Mouse (Mus musculus) liver, embryonic 12.5 days (tissue): Measurements from ENCODE around the gene Cel. TPM values are rescaled to one million over a fixed set of nuclear protein-coding genes. Genes with fewer than 3 reads are reported as not detected.
A peak's percentile ranks its signal among the peaks of the same experiment; 100 is the strongest.

ENCODE experiments used
- ATAC-seq: fragments of 200-750 bp; cut with Nextera tagmentation; 2 replicates; pipeline ENCODE4 v1.8.0; 2017; ENCODE audit warnings: moderate number of reproducible peaks, mild to moderate bottlenecking, moderate library complexity
- H3K27ac ChIP-seq: fragments of 300-500 bp; sonication (generic); 2 replicates; pipeline ENCODE4 v1.5.1; 2016; ENCODE audit warnings: mild to moderate bottlenecking
- H3K27me3 ChIP-seq: fragments of 300-500 bp; sonication (generic); replicated peaks from 2 replicates; pipeline ENCODE4 v1.6.1; 2016; ENCODE audit warnings: mild to moderate bottlenecking, moderate library complexity
- H3K36me3 ChIP-seq: fragments of 300-500 bp; sonication (generic); 2 replicates; pipeline ENCODE4 v1.6.1; 2016; ENCODE audit warnings: mild to moderate bottlenecking, moderate library complexity
- H3K4me1 ChIP-seq: fragments of 300-500 bp; sonication (generic); 2 replicates; pipeline ENCODE4 v1.6.1; 2016
- H3K4me2 ChIP-seq: fragments of 300-500 bp; sonication (generic); 2 replicates; pipeline ENCODE4 v1.6.1; 2016; ENCODE audit warnings: mild to moderate bottlenecking, moderate library complexity
- H3K4me3 ChIP-seq: fragments of 300-500 bp; sonication (generic); 2 replicates; pipeline ENCODE4 v1.5.1; 2016; ENCODE audit warnings: mild to moderate bottlenecking, moderate library complexity
- H3K9ac ChIP-seq: fragments of 300-500 bp; sonication (generic); 2 replicates; pipeline ENCODE4 v1.6.1; 2016; ENCODE audit warnings: mild to moderate bottlenecking, moderate library complexity
- H3K9me3 ChIP-seq: fragments of 300-500 bp; sonication (generic); replicated peaks from 2 replicates; pipeline ENCODE4 v1.6.1; 2016; ENCODE audit warnings: mild to moderate bottlenecking, moderate library complexity
- WGBS: fragments of 180-500 bp; shearing (Covaris S2); methylation state at CpG from one replicate; pipeline ENCODE4 v1.1.7; 2016; ENCODE audit not compliant: insufficient replicate concordance; 5-methylcytosine and 5-hydroxymethylcytosine counted together
- polyA plus RNA-seq: library from polyadenylated mRNA; unstranded; fragments of >200 nt; fragmentation: Nextera tagmentation; extraction: Ambion mirVana; gene quantifications from 2 replicates; pipeline ENCODE4 v1.2.1, GENCODE M21; 2016

Cel gene
- polyA plus RNA-seq, 1 experiment from 2014 or later, result not detected

- Histone ChIP-seq H3K9ac (no peak overlapping the region), H3K4me1 (peaks cover 31% of the 10 kb centered on the region)
Observed at GRCm38 (mm10) chr2:28535263-28535540, 28.0 kb downstream of the Cel start.

GRCm38 (mm10) chr2:28534436-28535262, 28.6 kb downstream of the Cel start:
- no peaks in the 10 kb centered on the region for H3K36me3 ChIP-seq
- peak overlapping the region; percentile 43 for H3K27ac ChIP-seq
- WGBS, result 53% methylated on average over 11 of the region's 11 CpGs
- H3K4me2 ChIP-seq, result peak overlapping the region; percentile 72
- H3K9me3 ChIP-seq, result no peaks in the 10 kb centered on the region
- H3K27me3 ChIP-seq, result peaks cover 27% of the 10 kb centered on the region
- H3K4me1 ChIP-seq, result peaks cover 25% of the 10 kb centered on the region
- no peak for ATAC-seq
- H3K9ac ChIP-seq, result no peak overlapping the region; the same call in 1 of the 2 replicates
- 0 out of 2 replicates have a peak overlapping the region, but pooled peaks have one; percentile 62 for H3K4me3 ChIP-seq

More at GRCm38 (mm10) chr2:28535263-28535540, 28.0 kb downstream of the Cel start:
- Histone ChIP-seq H3K27me3 (peaks cover 27% of the 10 kb centered on the region), H3K36me3 (no peaks in the 10 kb centered on the region), H3K27ac (peak overlapping the region; percentile 16; the same call in 1 of the 2 replicates), H3K4me3 (no peak overlapping the region), H3K4me2 (0 out of 2 replicates have a peak overlapping the region, but pooled peaks have one; percentile 2), H3K9me3 (no peaks in the 10 kb centered on the region)
- 54% methylated on average over 4 of the region's 4 CpGs for WGBS
- ATAC-seq, result no peak

- WGBS, result 61% methylated on average over 7 of the region's 7 CpGs
- Histone ChIP-seq H3K9ac (no peak overlapping the region; the same call in 1 of the 2 replicates), H3K4me2 (peak overlapping the region; percentile 72), H3K4me3 (peak overlapping the region; percentile 62), H3K27me3 (peaks cover 27% of the 10 kb centered on the region), H3K36me3 (no peaks in the 10 kb centered on the region), H3K9me3 (no peaks in the 10 kb centered on the region), H3K4me1 (peaks cover 20% of the 10 kb centered on the region), H3K27ac (peak overlapping the region; percentile 43; the same call in 1 of the 2 replicates)
- ATAC-seq, result no peak
Observed at GRCm38 (mm10) chr2:28533901-28534435, 29.2 kb downstream of the Cel start.

- H3K9ac ChIP-seq, result peak overlapping the region; percentile 50
- H3K4me2 ChIP-seq, result peak overlapping the region; percentile 72
- 2% methylated on average over 49 of the region's 49 CpGs for WGBS
- H3K27me3 ChIP-seq, result peaks cover 27% of the 10 kb centered on the region
- peak; percentile 81 for ATAC-seq
- no peaks in the 10 kb centered on the region for H3K9me3 ChIP-seq
- H3K27ac ChIP-seq, result 0 out of 2 replicates have a peak overlapping the region, but pooled peaks have one; percentile 5
- no peaks in the 10 kb centered on the region for H3K36me3 ChIP-seq
- peaks cover 20% of the 10 kb centered on the region for H3K4me1 ChIP-seq
- peak overlapping the region; percentile 62 for H3K4me3 ChIP-seq
Observed at GRCm38 (mm10) chr2:28532938-28533771, 30.0 kb downstream of the Cel start.

GRCm38 (mm10) chr2:28530311-28530710, 32.9 kb downstream of the Cel start:
- no peak overlapping the region for H3K9ac ChIP-seq
- H3K4me1 ChIP-seq, result peaks cover 36% of the 10 kb centered on the region
- H3K4me3 ChIP-seq, result no peak overlapping the region
- no peak for ATAC-seq
- H3K36me3 ChIP-seq, result no peaks in the 10 kb centered on the region
- no peaks in the 10 kb centered on the region for H3K9me3 ChIP-seq
- WGBS, result 67% methylated on average over 7 of the region's 7 CpGs
- no peak overlapping the region for H3K27ac ChIP-seq
- H3K4me2 ChIP-seq, result no peak overlapping the region
- H3K27me3 ChIP-seq, result peaks cover 22% of the 10 kb centered on the region

- no peak for ATAC-seq
- Histone ChIP-seq H3K27me3 (peaks cover 18% of the 10 kb centered on the region), H3K9ac (no peak overlapping the region), H3K9me3 (no peaks in the 10 kb centered on the region), H3K36me3 (no peaks in the 10 kb centered on the region), H3K4me3 (no peak overlapping the region), H3K4me2 (no peak overlapping the region), H3K27ac (no peak overlapping the region), H3K4me1 (peaks cover 41% of the 10 kb centered on the region)
- 78% methylated on average over 4 of the region's 4 CpGs for whole genome bisulfite sequencing
Observed at GRCm38 (mm10) chr2:28529856-28530255, 33.3 kb downstream of the Cel start.

GRCm38 (mm10) chr2:28528354-28528730, 34.9 kb downstream of the Cel start:
- H3K27me3 ChIP-seq, result peaks cover 3% of the 10 kb centered on the region; the same call in 1 of the 2 replicates
- no peak overlapping the region for H3K4me3 ChIP-seq
- no peaks in the 10 kb centered on the region for H3K36me3 ChIP-seq
- no peaks in the 10 kb centered on the region for H3K9me3 ChIP-seq
- no peak overlapping the region for H3K27ac ChIP-seq
- ATAC-seq, result no peak
- no peak overlapping the region for H3K4me2 ChIP-seq
- H3K4me1 ChIP-seq, result peaks cover 42% of the 10 kb centered on the region
- no peak overlapping the region for H3K9ac ChIP-seq
- WGBS, result 71% methylated on average over 7 of the region's 7 CpGs

- no peaks in the 10 kb centered on the region for H3K36me3 ChIP-seq
- H3K27ac ChIP-seq, result no peak overlapping the region
- H3K4me3 ChIP-seq, result no peak overlapping the region
- ATAC-seq, result no peak
- no peaks in the 10 kb centered on the region for H3K9me3 ChIP-seq
- peaks cover 36% of the 10 kb centered on the region for H3K4me1 ChIP-seq
- H3K27me3 ChIP-seq, result no peaks in the 10 kb centered on the region; the same call in 1 of the 2 replicates
- no peak overlapping the region for H3K9ac ChIP-seq
- 81% methylated on average over 20 of the region's 20 CpGs for WGBS
- no peak overlapping the region for H3K4me2 ChIP-seq
Observed at GRCm38 (mm10) chr2:28527436-28528353, 35.5 kb downstream of the Cel start.

- H3K27me3 ChIP-seq, result no peaks in the 10 kb centered on the region
- no peak for ATAC-seq
- H3K9ac ChIP-seq, result no peak overlapping the region
- 27% methylated on average over 12 of the region's 12 CpGs for WGBS
- H3K4me3 ChIP-seq, result no peak overlapping the region
- H3K36me3 ChIP-seq, result no peaks in the 10 kb centered on the region
- peaks cover 31% of the 10 kb centered on the region for H3K4me1 ChIP-seq
- H3K27ac ChIP-seq, result peak overlapping the region; percentile 63
- H3K4me2 ChIP-seq, result no peak overlapping the region
- H3K9me3 ChIP-seq, result no peaks in the 10 kb centered on the region
Observed at GRCm38 (mm10) chr2:28525943-28526876, 37.0 kb downstream of the Cel start.

GRCm38 (mm10) chr2:28525219-28525942, 37.8 kb downstream of the Cel start:
- Histone ChIP-seq H3K9me3 (no peaks in the 10 kb centered on the region), H3K4me1 (peaks cover 31% of the 10 kb centered on the region), H3K4me2 (peak overlapping the region; percentile 21; the same call in 1 of the 2 replicates), H3K27me3 (no peaks in the 10 kb centered on the region), H3K9ac (no peak overlapping the region), H3K27ac (peak overlapping the region; percentile 63), H3K36me3 (no peaks in the 10 kb centered on the region), H3K4me3 (no peak overlapping the region)
- ATAC-seq, result peak; percentile 80
- 22% methylated on average over 11 of the region's 11 CpGs for WGBS
